Mouse (Mus musculus) C2C12 (cell line): Measurements from ENCODE around the gene 4930539E08Rik.

Experiments used
- CEBPB ChIP-seq: IDR thresholded peaks from one replicate; pipeline ENCODE4 v1.6.1; 2011; ENCODE audit warnings: low read depth, mild to moderate bottlenecking, control low read depth, moderate library complexity
- CTCF ChIP-seq: IDR thresholded peaks from one replicate; pipeline ENCODE4 v1.5.1; 2011; ENCODE audit not compliant: control insufficient read depth, insufficient read depth, insufficient read length

DNA sequence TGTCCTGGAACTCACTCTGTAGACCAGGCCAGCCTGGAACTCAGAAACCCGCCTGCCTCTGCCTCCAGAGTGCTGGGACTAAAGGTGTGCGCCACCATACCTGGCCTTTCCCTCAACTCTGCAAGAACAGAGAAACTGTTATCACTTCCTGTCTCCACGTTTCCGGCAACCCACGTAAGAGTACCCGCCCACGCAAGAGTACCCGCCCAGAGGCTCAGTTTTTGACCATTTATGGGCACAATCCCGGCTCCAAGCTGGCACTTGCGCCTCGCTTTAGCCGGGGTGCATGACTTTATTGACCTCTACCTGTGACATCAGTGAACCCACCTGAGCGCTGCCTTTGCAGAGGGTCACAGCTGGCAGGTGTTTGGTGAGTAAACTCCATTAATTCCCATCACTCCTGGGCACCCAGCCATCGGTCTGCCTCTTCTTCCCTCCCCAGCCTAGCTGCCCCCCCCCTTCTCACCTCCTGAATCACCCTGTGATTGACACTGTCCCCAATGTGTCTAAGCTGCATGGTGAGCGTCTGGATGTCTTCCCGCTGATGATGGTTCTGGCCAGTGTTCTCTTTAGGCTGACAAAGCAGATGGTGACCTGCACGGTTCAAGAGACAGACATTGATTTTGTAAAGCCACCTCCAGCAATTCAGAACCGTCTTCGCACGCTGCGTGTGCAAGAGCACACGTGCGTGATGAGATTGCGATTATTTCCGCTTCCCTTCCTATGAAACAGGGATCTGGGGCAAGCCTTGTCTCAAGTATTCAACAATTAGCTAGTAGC lies 25.8 kb upstream of the 4930539E08Rik start:
- TF ChIP-seq CTCF: no peak
- TF ChIP-seq CEBPB: no peak
